Mouse (Mus musculus): Measurements from ENCODE around the gene Gtf2h4. TPM values are rescaled to one million over a fixed set of nuclear protein-coding genes. Genes with fewer than 3 reads are reported as not detected.

Gene Gtf2h4
- polyA plus RNA-seq, 1 experiment from 2014 or later, result 20.8 TPM

DNA sequence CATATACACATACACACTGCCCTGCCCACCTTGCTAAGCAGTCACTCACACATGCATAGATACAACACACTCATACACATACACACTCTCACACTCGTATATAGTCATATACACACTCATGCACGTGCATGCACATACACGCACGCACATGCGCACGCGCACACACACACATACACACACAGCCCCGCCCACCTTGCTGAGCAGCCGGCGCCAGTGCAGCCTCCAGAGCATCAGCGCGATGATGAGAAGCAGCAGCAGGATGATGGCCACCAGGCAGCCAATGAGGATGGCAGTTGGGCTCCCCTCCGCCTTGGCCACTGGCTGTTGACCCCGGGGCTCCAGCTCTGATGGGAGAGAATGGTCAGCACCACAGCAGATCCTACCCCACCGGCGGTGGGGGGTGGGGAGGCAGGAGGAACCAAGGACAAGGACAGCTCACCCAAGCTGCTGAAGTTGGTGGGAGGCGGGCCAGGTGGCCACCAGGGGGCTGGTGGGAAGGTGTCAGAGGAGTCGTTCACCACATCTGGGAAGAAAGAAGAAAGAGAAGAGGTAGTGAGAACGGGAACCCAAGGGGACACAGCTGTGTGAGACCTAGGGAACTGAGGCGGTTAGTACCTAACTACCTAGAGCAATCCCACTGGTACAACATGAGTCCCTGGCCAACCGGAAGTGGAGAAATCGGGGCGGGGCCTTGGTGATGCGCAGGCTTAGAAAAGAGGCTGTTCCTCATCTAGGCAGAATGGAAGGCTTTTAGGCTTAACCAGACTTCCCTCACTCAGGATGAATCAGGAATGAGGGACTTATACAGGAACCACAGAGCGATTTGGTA, 15.0 kb upstream of the Gtf2h4 start:
- ATAC-seq (ENCODE audit: low FRiP score, low TSS enrichment) (no peak), DNase-seq (ENCODE audit: low spot score) (no peak)
- H3K27ac ChIP-seq (replicated peaks), result no peak overlapping the region
- no peaks in the 10 kb centered on the region for H3K4me1 ChIP-seq (replicated peaks; ENCODE audit: control insufficient read depth, insufficient read depth)
- H3K9me3 ChIP-seq (ENCODE audit: control insufficient read depth, low read length), result no peaks in the 10 kb centered on the region
- H3K27me3 ChIP-seq (ENCODE audit: control insufficient read depth, insufficient read depth, low read length), result no peaks in the 10 kb centered on the region
- H3K9ac ChIP-seq (ENCODE audit: low read length), result no peak overlapping the region
- 81% methylated on average over 25 of the region's 25 CpGs for WGBS
- no peak overlapping the region for H3K4me3 ChIP-seq (ENCODE audit: low read depth, low read length)
- TF ChIP-seq EP300 (optimal IDR thresholded peaks at IDR 0.05) (no peak), CTCF (IDR thresholded peaks at IDR 0.05; ENCODE audit: low read depth) (peak; percentile 42)
- H3K4me2 ChIP-seq (replicated peaks; ENCODE audit: low read depth), result no peak overlapping the region
- peaks cover 77% of the 10 kb centered on the region for H3K36me3 ChIP-seq (ENCODE audit: control insufficient read depth, insufficient read depth, low read length)

DNA sequence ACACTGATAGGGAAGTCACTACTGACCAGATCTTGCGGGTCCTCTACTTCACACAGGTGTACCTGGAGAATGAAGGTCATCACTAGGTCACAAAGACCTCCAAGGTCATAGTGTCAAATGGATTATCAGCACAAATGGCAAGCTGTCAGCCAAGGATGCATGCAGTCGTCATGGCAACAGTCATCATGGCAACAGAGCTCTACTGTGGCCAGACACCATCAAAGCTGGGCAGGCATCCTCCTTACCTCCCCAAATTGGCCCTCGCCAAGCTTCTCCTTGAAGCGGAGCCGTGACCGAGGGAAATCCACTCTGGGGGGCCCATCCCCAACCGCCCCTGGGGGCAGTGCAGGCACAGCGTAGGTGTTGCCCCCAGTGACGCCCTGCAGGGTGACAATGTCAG, 11.5 kb upstream of the Gtf2h4 start:
- ATAC-seq (ENCODE audit: low FRiP score, low TSS enrichment) (no peak), DNase-seq (ENCODE audit: low spot score) (no peak)
- TF ChIP-seq CTCF (IDR thresholded peaks at IDR 0.05; ENCODE audit: low read depth) (no peak), EP300 (optimal IDR thresholded peaks at IDR 0.05) (no peak)
- H3K4me1 ChIP-seq (replicated peaks; ENCODE audit: control insufficient read depth, insufficient read depth), result no peaks in the 10 kb centered on the region
- peaks cover 64% of the 10 kb centered on the region for H3K36me3 ChIP-seq (ENCODE audit: control insufficient read depth, insufficient read depth, low read length)
- H3K4me3 ChIP-seq (ENCODE audit: low read depth, low read length), result no peak overlapping the region
- 79% methylated on average over 9 of the region's 9 CpGs for WGBS
- H3K9me3 ChIP-seq (ENCODE audit: control insufficient read depth, low read length), result no peaks in the 10 kb centered on the region
- no peaks in the 10 kb centered on the region for H3K27me3 ChIP-seq (ENCODE audit: control insufficient read depth, insufficient read depth, low read length)
- H3K9ac ChIP-seq (ENCODE audit: low read length), result no peak overlapping the region
- H3K27ac ChIP-seq (replicated peaks), result no peak overlapping the region
- H3K4me2 ChIP-seq (replicated peaks; ENCODE audit: low read depth), result no peak overlapping the region

DNA sequence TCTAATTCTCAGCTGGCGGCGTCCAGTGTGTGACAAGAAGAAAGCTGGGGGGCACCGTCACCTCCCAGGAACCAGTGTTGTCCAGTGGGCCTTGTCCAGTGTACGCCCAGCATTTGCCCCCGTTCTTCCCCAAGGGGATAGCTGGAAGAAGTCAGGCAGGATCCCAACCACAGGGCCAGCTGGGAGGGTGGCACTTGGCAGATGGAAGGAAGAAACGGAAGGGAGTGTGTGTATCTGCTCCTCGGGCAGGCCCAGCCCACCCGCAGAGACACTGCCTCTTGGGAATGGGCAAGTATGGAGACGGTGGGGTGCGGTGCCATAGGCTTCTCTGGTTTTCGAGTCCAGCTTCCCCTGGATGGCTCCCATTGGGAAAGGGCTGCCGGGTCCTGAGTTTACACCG, 8.4 kb upstream of the Gtf2h4 start:
- DNase-seq (ENCODE audit: low spot score) (no peak), ATAC-seq (ENCODE audit: low FRiP score, low TSS enrichment) (no peak)
- Histone ChIP-seq H3K4me1 (replicated peaks; ENCODE audit: control insufficient read depth, insufficient read depth) (no peaks in the 10 kb centered on the region), H3K4me3 (ENCODE audit: low read depth, low read length) (no peak overlapping the region), H3K27ac (replicated peaks) (no peak overlapping the region), H3K4me2 (replicated peaks; ENCODE audit: low read depth) (no peak overlapping the region), H3K9ac (ENCODE audit: low read length) (no peak overlapping the region), H3K9me3 (ENCODE audit: control insufficient read depth, low read length) (no peaks in the 10 kb centered on the region), H3K27me3 (ENCODE audit: control insufficient read depth, insufficient read depth, low read length) (no peaks in the 10 kb centered on the region), H3K36me3 (ENCODE audit: control insufficient read depth, insufficient read depth, low read length) (peaks cover 43% of the 10 kb centered on the region)
- WGBS, result 87% methylated on average over 13 of the region's 13 CpGs
- TF ChIP-seq EP300 (optimal IDR thresholded peaks at IDR 0.05), result no peak
- no peak for TF ChIP-seq CTCF (IDR thresholded peaks at IDR 0.05; ENCODE audit: low read depth)

DNA sequence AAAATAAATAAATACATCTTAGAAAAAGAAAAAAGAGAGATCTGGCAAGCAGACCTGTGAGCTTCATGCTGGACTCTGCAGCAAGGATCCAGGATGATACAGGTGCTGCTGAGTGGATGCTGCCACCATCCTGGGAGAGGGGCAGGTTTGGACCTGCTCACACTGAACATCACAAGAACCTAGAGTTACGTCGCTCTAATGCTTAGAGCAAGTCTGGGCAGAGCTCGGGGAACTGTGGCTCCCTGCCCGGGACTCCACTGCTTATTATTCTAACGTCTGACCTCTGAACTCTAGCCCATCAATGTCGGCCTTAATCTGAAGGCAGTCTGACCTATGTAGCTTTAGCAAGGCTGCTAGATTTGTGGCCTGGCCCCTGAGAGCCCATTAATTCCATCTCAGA, 7.1 kb upstream of the Gtf2h4 start:
- Histone ChIP-seq H3K4me1 (replicated peaks; ENCODE audit: control insufficient read depth, insufficient read depth) (no peaks in the 10 kb centered on the region), H3K9me3 (ENCODE audit: control insufficient read depth, low read length) (no peaks in the 10 kb centered on the region), H3K27me3 (ENCODE audit: control insufficient read depth, insufficient read depth, low read length) (no peaks in the 10 kb centered on the region), H3K27ac (replicated peaks) (no peak overlapping the region), H3K4me2 (replicated peaks; ENCODE audit: low read depth) (no peak overlapping the region), H3K9ac (ENCODE audit: low read length) (no peak overlapping the region), H3K4me3 (ENCODE audit: low read depth, low read length) (no peak overlapping the region), H3K36me3 (ENCODE audit: control insufficient read depth, insufficient read depth, low read length) (peaks cover 32% of the 10 kb centered on the region)
- 20% methylated on average over 6 of the region's 6 CpGs for WGBS
- no peak for TF ChIP-seq CTCF (IDR thresholded peaks at IDR 0.05; ENCODE audit: low read depth)
- no peak for TF ChIP-seq EP300 (optimal IDR thresholded peaks at IDR 0.05)
- DNase-seq (ENCODE audit: low spot score) (no peak), ATAC-seq (ENCODE audit: low FRiP score, low TSS enrichment) (peak; percentile 33; the same call in 1 of the 2 replicates)

DNA sequence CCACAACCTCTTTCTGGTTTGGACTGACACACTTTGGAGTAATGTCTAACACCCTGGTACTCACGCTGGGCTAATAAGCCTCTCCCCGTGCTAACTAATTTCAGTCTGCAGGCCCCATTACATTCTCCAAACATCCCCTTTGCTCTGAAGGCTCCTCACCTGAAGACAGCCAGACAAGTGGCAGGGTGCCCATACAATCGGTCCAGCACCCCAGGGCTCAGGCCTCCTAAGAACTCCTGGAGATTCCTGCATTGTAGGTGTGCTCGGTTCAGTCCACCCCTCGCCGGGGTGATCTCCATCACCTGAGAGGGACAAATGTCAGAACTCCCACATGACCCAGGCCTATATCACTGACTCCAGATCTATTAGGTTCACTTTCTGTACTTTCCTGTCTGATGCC, 1.0 kb downstream of the Gtf2h4 start:
- Histone ChIP-seq H3K9ac (ENCODE audit: low read length) (no peak overlapping the region; the same call in 1 of the 2 replicates), H3K27ac (replicated peaks) (no peak overlapping the region), H3K27me3 (ENCODE audit: control insufficient read depth, insufficient read depth, low read length) (no peaks in the 10 kb centered on the region), H3K4me3 (ENCODE audit: low read depth, low read length) (no peak overlapping the region), H3K4me1 (replicated peaks; ENCODE audit: control insufficient read depth, insufficient read depth) (0 out of 2 replicates have a peak, but pooled peaks cover 2% of the 10 kb centered on the region), H3K9me3 (ENCODE audit: control insufficient read depth, low read length) (no peaks in the 10 kb centered on the region), H3K4me2 (replicated peaks; ENCODE audit: low read depth) (no peak overlapping the region; the same call in 1 of the 2 replicates), H3K36me3 (ENCODE audit: control insufficient read depth, insufficient read depth, low read length) (no peaks in the 10 kb centered on the region)
- DNase-seq (ENCODE audit: low spot score) (no peak), ATAC-seq (ENCODE audit: low FRiP score, low TSS enrichment) (no peak)
- TF ChIP-seq EP300 (optimal IDR thresholded peaks at IDR 0.05) (no peak), CTCF (IDR thresholded peaks at IDR 0.05; ENCODE audit: low read depth) (no peak)
- WGBS, result 92% methylated on average over 6 of the region's 6 CpGs

DNA sequence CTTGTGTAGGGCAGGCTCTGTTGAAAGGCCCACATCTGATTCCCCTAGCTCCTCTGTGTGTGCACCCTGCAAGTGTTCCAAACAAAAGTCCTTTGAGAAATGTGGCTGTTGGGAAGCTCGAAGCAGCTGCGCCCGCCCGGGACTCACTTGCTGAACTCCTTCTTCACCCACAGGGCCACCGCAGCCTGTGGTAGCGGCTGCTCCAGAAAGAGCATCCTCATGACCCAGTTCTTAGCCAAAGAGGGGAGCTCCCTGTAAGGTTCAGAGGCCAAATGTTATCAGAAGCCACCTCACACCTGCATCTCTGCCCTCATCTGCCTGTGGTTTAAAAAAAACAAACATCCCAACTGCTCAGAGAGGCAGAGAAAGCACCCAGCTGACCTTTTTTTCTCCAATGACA, 1.7 kb downstream of the Gtf2h4 start:
- ATAC-seq (ENCODE audit: low FRiP score, low TSS enrichment), result no peak
- Histone ChIP-seq H3K27ac (replicated peaks) (no peak overlapping the region), H3K36me3 (ENCODE audit: control insufficient read depth, insufficient read depth, low read length) (no peaks in the 10 kb centered on the region), H3K9me3 (ENCODE audit: control insufficient read depth, low read length) (no peaks in the 10 kb centered on the region), H3K4me3 (ENCODE audit: low read depth, low read length) (no peak overlapping the region), H3K9ac (ENCODE audit: low read length) (no peak overlapping the region), H3K4me1 (replicated peaks; ENCODE audit: control insufficient read depth, insufficient read depth) (0 out of 2 replicates have a peak, but pooled peaks cover 2% of the 10 kb centered on the region), H3K27me3 (ENCODE audit: control insufficient read depth, insufficient read depth, low read length) (no peaks in the 10 kb centered on the region), H3K4me2 (replicated peaks; ENCODE audit: low read depth) (no peak overlapping the region)
- 76% methylated on average over 6 of the region's 6 CpGs for WGBS
- no peak for DNase-seq (ENCODE audit: low spot score)
- TF ChIP-seq EP300 (optimal IDR thresholded peaks at IDR 0.05) (no peak), CTCF (IDR thresholded peaks at IDR 0.05; ENCODE audit: low read depth) (no peak)

Data from stomach, postnatal 0 days (tissue).